Mouse (Mus musculus): ENCODE results near the gene Rtkn2. TPM values are rescaled to one million over a fixed set of nuclear protein-coding genes. Genes with fewer than 3 reads are reported as not detected.

The Rtkn2 gene
- total and polyA plus RNA-seq, 3 experiments, result 1.1 to 1.3 TPM; not detected in 1

GRCm38 (mm10) chr10:68025660-68026059 is 46.3 kb downstream of the Rtkn2 start:
- Histone ChIP-seq H3K27me3 (ENCODE audit: control insufficient read depth in 1 of 2, insufficient read depth in 2 of 2, low read length in 2 of 2) (no peaks in the 10 kb centered on the region), H3K4me3 (ENCODE audit: control insufficient read depth in 1 of 2, insufficient read depth in 1 of 2, low read depth in 2 of 2, low read length in 2 of 2) (no peak overlapping the region), H3K9me3 (replicated peaks; ENCODE audit: insufficient read depth, low read length) (no peaks in the 10 kb centered on the region), H3K9ac (ENCODE audit: control insufficient read depth, low read depth, low read length, poor library complexity, severe bottlenecking) (no peak overlapping the region), H3K27ac (ENCODE audit: control insufficient read depth, low read depth, low read length) (no peak overlapping the region), H3K4me1 (ENCODE audit: control insufficient read depth in 1 of 2, insufficient read depth in 2 of 2, low read length in 2 of 2) (no peaks in the 10 kb centered on the region), H3K79me2 (ENCODE audit: control insufficient read depth, insufficient read depth, low read length, poor library complexity) (no peaks in the 10 kb centered on the region), H3K36me3 (ENCODE audit: control insufficient read depth in 1 of 2, insufficient read depth in 2 of 2, low read length in 2 of 2) (no peaks in the 10 kb centered on the region)
- TF ChIP-seq MAZ (IDR thresholded peaks at IDR 0.05; ENCODE audit: low read depth, low read length) (no peak), HCFC1 (IDR thresholded peaks at IDR 0.05; ENCODE audit: low read depth, low read length) (no peak), USF2 (IDR thresholded peaks at IDR 0.05; ENCODE audit: borderline replicate concordance in 1 of 2, insufficient read depth in 1 of 2, low read depth in 1 of 2, low read length in 2 of 2) (no peak), MEF2A (IDR thresholded peaks at IDR 0.05; ENCODE audit: extremely low read depth, insufficient replicate concordance, low read depth, low read length, poor library complexity, severe bottlenecking) (no peak), TAL1 (IDR thresholded peaks at IDR 0.05; ENCODE audit: low read length) (no peak), NRF1 (IDR thresholded peaks at IDR 0.05; ENCODE audit: insufficient read depth, low read depth, low read length, poor library complexity, severe bottlenecking) (no peak)
- no peak for DNase-seq (ENCODE audit: low read depth, low spot score)

- TF ChIP-seq E2F4 (IDR thresholded peaks at IDR 0.05; ENCODE audit: borderline replicate concordance, low read depth, low read length) (no peak), NRF1 (IDR thresholded peaks at IDR 0.05; ENCODE audit: insufficient read depth, low read depth, low read length, poor library complexity, severe bottlenecking) (no peak), GABPA (IDR thresholded peaks at IDR 0.05; ENCODE audit: low read depth, low read length) (no peak), TBP (IDR thresholded peaks at IDR 0.05; ENCODE audit: low read depth, low read length) (no peak), ELF1 (IDR thresholded peaks at IDR 0.05; ENCODE audit: low read depth, low read length) (no peak), UBTF (IDR thresholded peaks at IDR 0.05; ENCODE audit: borderline replicate concordance, insufficient read depth, low read depth, low read length) (no peak), ZC3H11A (IDR thresholded peaks at IDR 0.05; ENCODE audit: low read depth, low read length) (no peak), CTCF (IDR thresholded peaks at IDR 0.05 in 2 of 3, conservative IDR thresholded peaks at IDR 0.05 in 1 of 3; ENCODE audit: control insufficient read depth in 1 of 3, insufficient read depth in 1 of 3, low read depth in 2 of 3, low read length in 3 of 3, poor library complexity in 1 of 3, severe bottlenecking in 1 of 3) (no peak), ZNF384 (IDR thresholded peaks at IDR 0.05; ENCODE audit: low read depth, low read length) (no peak), USF1 (IDR thresholded peaks at IDR 0.05; ENCODE audit: low read depth, low read length) (no peak), CHD2 (IDR thresholded peaks at IDR 0.05; ENCODE audit: low read length) (no peak), EP300 (IDR thresholded peaks at IDR 0.05; ENCODE audit: low read depth in 1 of 2, low read length in 2 of 2) (no peak)
- Histone ChIP-seq H3K27me3 (ENCODE audit: control insufficient read depth in 1 of 2, insufficient read depth in 2 of 2, low read length in 2 of 2) (no peaks in the 10 kb centered on the region), H3K9ac (ENCODE audit: control insufficient read depth, low read depth, low read length, poor library complexity, severe bottlenecking) (no peak overlapping the region), H3K79me2 (ENCODE audit: control insufficient read depth, insufficient read depth, low read length, poor library complexity) (no peaks in the 10 kb centered on the region), H3K4me1 (ENCODE audit: control insufficient read depth in 1 of 2, insufficient read depth in 2 of 2, low read length in 2 of 2) (no peaks in the 10 kb centered on the region), H3K4me3 (ENCODE audit: control insufficient read depth in 1 of 2, insufficient read depth in 1 of 2, low read depth in 2 of 2, low read length in 2 of 2) (no peak overlapping the region), H3K27ac (ENCODE audit: control insufficient read depth, low read depth, low read length) (no peak overlapping the region), H3K9me3 (replicated peaks; ENCODE audit: insufficient read depth, low read length) (no peaks in the 10 kb centered on the region), H3K36me3 (ENCODE audit: control insufficient read depth in 1 of 2, insufficient read depth in 2 of 2, low read length in 2 of 2) (no peaks in the 10 kb centered on the region)
- no peak for DNase-seq (ENCODE audit: low read depth, low spot score)
Measured at GRCm38 (mm10) chr10:68028327-68029080, 49.1 kb downstream of the Rtkn2 start.
